Mouse (Mus musculus): ENCODE measurements around the gene Rbfox1.

Rbfox1 gene

DNA sequence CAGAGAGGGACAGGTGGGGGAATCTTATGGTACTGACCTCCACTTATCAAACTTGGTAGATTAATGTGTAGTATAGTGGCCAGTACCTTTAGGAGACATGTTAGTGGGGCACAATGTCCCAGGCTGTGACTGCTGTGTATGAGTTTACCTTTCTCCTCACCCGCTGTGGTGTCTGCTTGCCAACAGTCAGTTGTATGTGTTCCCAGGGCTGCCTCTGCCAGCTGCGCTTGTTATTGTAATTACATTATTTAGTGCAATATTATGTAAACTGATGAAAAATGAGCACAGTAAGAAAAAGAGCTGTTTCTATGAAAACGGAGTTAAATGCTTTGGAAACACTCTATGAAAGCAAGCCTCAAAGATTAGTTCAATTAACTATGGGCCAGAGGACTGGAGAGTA, 928.7 kb downstream of the Rbfox1 start:
- DNase-seq (ENCODE audit: low spot score in 2 of 2) = no peak

- DNase-seq (ENCODE audit: low spot score in 2 of 2) = no peak
Measured at GRCm38 (mm10) chr16:6821741-6822140, 936.6 kb downstream of the Rbfox1 start.

- DNase-seq (ENCODE audit: low spot score in 2 of 2) = no peak
Measured at GRCm38 (mm10) chr16:6829892-6830524, 944.9 kb downstream of the Rbfox1 start.

DNA sequence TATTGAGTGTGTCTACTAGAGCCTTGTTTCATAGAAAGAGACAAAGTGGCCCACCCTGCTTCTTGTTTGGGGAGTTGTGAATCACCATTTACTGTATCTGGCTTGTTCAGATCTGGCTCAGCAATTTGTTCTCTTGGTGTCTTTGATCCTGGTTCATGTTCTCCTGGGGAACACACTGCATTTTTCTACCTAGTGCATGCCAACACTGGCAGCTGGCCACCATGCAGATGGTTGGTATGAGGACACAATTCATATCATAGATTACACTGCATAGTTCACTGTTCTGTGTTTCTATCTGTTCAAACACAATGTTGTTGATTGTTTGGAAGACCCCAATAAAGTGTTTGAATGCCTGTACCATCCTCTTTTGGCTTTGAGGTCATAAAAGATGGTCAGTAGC, 948.3 kb downstream of the Rbfox1 start:
- DNase-seq (ENCODE audit: low spot score in 2 of 2) = no peak

DNA sequence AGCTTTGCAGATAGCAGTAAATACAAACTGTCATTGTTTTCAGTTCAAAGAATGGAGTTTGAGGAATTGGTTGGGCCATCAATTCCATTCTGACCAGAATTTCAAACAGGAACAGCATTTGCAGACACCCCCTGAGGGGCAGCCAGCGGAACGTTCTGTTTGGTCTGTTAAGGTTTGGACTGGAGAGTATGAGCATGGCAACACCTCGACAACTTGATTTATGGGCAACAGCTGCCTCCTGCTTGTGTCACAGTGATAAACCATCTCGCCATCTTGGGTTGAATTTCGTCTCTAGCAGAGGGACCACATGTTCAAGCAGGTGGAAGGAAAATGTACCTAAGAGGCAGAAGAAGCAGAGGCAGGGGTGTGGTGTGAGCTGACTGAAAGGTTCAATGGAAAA, 949.9 kb downstream of the Rbfox1 start:
- no peak for DNase-seq (ENCODE audit: low spot score in 2 of 2)

DNA sequence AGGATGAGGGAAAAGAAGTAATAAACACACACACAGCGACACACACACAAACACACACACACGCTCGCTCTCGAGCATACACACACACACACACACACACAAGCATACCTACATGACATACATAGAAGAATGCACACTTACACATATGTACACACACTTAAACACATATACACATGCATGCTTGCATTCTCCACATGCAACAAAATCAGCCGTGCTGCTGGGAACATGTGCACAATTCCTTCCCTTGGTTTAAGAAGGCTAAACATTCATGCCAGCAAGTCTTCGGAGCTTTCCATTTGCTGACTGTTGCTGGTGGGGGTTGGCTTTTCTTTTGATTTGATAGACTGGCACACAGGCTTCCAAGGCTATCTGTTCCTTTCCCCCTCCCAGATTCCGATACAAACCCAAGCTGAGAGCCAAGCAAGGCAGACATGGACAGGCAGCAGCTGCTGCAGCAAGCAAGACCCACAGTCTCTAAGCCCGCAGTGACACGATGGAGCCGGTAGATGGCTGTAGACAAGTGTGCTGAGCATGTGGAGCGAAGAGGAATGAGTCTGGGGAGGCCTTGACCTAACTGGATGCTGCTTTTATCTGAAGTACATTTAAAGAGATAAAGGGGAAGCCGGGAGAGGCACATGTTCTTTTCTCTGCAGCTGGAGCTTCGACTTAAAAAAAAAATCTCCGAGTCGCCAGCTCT, 954.3 kb downstream of the Rbfox1 start:
- no peak for DNase-seq (ENCODE audit: low spot score in 2 of 2)

DNA sequence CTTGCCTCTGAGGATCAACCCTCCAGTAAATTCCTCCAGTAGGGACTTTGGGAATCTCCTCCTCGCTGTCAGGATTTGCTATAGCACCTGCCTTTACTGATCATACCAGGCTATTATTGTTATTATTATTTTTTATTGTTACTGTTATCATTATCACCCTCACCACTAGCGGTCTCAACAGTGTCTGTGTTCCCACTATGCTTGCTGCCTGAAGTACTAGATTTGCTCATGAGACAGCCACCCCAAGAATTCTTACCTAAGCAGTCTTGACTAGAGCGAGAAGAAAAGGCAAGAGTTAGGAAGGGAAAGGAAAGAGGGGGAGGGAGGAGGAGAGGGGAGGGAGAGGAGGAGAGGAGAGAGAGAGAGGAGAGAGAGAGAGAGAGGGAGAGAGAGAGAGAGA, 954.9 kb downstream of the Rbfox1 start:
- DNase-seq (ENCODE audit: low spot score in 2 of 2) = no peak

- DNase-seq (ENCODE audit: low spot score in 2 of 2) = no peak
Measured at GRCm38 (mm10) chr16:6840461-6840860, 955.3 kb downstream of the Rbfox1 start.

- no peak for DNase-seq (ENCODE audit: low spot score in 2 of 2)
Measured at GRCm38 (mm10) chr16:6842066-6842785, 957.1 kb downstream of the Rbfox1 start.

DNA sequence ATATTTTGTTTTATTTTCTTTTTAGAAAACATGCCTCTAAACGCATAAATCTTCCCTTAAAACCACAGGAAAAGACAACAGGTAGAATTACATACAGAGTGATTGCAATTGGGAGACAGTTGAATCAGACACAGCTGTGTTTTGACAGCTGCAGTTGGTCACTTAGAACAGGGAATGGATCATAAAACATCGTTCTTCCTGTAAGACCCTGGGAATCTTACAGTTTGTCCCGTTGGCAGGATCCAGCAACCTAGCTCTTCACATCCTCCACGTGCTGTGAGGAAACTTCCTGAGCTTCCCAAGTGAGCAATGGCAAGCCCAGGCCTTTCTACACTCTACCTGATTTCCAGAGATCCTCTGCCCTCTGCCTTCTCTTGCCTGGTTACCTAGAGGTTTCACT, 959.5 kb downstream of the Rbfox1 start:
- DNase-seq (ENCODE audit: low spot score in 2 of 2) = no peak

- no peak for DNase-seq (ENCODE audit: low spot score in 2 of 2)
Measured at GRCm38 (mm10) chr16:6851393-6851792, 966.2 kb downstream of the Rbfox1 start.

GRCm38 (mm10) chr16:6853796-6854195, 968.6 kb downstream of the Rbfox1 start:
- no peak for DNase-seq (ENCODE audit: low spot score in 2 of 2)

DNA sequence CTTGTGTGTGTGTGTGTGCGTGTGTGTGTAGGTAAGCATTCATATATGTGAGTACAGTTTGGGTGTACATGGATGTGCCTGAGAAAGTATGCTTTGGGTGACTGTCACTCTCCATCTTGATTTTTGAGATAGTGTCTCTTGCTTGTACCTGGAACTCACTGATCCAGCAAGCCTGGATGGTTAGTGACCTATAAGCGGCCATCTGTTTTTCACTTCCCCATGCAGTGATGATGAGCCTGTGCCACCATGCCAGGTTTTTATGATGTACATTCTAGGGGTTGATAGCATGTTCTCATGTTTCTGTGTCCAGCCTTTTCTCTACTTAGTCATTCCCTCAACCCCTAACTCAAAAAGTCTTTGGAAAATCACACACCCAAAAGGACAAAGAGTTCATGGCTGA, 976.5 kb downstream of the Rbfox1 start:
- DNase-seq (ENCODE audit: low spot score in 2 of 2) = no peak

- no peak for DNase-seq (ENCODE audit: low spot score in 2 of 2)
Measured at GRCm38 (mm10) chr16:6882683-6883430, 997.7 kb downstream of the Rbfox1 start.

DNA sequence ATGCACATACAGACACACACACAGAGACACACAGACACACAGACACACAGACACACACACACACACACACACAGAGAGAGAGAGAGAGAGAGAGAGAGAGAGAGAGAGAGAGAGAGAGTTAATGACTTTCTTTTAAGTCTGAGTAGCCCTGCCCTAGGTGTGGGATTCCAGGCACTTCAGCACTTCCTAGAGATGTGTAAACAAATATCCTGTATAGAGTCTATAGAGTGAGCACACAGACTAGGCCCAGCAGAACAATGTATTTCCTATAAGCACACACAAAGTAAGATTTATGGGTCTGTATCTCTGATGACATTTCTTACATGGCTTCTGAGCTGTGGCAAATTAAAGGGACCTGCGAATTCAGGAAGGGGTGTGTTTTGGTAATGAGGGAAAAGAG, 998.6 kb downstream of the Rbfox1 start:
- DNase-seq (ENCODE audit: low spot score in 2 of 2) = no peak

DNA sequence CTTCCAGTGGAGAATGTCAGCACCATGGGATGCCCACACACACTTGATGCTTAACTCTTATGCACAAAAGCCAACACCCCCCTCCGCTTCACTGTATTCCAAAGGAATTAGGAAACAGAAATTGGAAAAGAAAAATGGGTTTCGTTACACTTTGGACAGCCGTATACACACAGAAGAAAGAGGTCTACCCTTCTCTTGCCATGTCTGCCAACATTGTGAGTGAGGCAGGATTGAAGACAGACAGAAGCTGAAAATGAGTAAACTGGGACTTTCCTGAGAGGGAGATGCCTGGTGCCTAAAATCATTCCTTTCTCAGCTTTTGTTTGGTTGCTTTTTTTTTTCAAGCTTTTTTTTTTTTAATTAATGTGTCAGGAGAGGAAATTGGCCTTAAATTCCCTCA, 1000.5 kb downstream of the Rbfox1 start:
- DNase-seq (ENCODE audit: low spot score in 2 of 2) = no peak

- no peak for DNase-seq (ENCODE audit: low spot score in 2 of 2)
Measured at GRCm38 (mm10) chr16:6889221-6889620, 1004.1 kb downstream of the Rbfox1 start.

- DNase-seq (ENCODE audit: low spot score in 2 of 2) = no peak
Measured at GRCm38 (mm10) chr16:6897734-6898133, 1012.6 kb downstream of the Rbfox1 start.

GRCm38 (mm10) chr16:6900006-6900405, 1014.9 kb downstream of the Rbfox1 start:
- DNase-seq (ENCODE audit: low spot score in 2 of 2) = no peak

DNA sequence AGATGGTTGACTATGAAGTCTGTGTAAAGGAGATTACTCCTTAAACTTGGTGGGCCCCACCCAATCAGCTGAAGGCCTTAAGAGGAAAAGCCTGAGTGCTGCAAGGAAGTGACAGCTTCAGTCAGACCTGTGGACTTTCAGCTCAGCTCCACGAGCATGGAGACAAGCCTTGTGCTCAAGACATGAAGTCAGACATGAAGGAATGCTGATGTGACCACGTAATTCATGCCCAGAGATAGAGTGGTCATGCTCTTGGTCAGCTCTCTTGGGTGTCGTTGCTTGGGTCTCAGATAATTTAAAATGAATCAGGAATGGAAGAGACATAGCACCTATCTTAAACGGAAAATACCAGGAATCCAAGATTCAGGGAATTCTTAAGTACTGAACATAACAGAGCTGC, 1019.8 kb downstream of the Rbfox1 start:
- no peak for DNase-seq (ENCODE audit: low spot score in 2 of 2)

DNA sequence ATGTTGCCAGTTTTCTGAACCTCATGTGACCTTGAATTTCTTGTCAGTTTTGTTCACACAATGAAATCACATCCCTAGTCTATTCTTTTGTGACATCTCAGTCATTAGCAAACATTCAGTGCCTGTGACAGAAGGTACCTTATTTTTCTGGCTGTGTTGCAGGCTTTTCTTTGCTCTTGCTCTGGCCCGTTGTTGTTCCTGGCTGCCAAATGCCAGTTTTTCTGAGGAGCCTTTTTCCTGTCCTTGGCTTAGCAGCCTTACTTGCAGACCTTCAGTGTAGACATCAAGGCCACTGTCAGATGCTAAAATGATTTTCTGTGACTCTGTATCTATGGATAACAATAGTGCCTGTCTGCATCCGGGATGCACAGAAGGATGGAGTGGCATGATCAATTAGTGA, 1020.8 kb downstream of the Rbfox1 start:
- DNase-seq (ENCODE audit: low spot score in 2 of 2) = no peak

- DNase-seq (ENCODE audit: low spot score in 2 of 2) = no peak
Measured at GRCm38 (mm10) chr16:6907550-6907949, 1022.4 kb downstream of the Rbfox1 start.
